Mouse (Mus musculus): ENCODE results near the gene Slc30a1.

Slc30a1 gene

DNA sequence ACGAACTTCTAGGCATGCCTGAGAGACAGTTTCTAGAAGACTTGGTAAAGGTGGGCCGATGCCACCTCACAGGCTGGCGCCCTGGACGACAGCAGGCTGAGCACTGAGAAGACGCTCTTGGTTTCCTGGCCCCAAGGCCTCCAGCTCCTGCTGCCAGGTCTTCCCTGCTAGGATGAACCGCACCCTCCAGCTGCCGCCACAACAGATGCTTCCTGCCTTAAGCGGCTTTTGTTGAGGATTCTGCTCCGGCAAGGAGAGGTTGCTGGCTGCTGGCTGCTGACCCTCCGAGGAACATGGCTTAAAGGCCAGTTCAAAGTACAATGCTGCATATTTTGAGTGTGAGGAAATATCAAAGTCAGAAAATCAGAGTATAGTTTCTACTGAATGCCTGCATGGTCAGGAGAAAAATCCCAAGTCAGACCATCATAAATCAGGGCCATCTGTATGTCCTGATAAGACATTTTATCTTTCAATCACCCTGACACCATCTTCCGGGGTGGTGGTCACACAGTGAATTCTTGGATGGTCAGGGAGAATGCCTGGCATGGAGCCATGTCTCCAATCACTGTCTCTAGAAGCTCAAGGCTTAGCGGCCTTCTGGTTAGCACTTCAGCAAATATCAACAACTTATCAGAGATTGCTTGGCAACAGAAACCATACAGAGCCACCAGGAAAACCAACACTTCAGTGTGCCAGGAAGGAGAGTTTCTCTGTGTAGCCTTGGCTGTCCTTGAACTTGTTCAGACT is 9.6 kb upstream of the Slc30a1 start:
- no peak for DNase-seq (ENCODE audit: low read depth, low spot score)

DNA sequence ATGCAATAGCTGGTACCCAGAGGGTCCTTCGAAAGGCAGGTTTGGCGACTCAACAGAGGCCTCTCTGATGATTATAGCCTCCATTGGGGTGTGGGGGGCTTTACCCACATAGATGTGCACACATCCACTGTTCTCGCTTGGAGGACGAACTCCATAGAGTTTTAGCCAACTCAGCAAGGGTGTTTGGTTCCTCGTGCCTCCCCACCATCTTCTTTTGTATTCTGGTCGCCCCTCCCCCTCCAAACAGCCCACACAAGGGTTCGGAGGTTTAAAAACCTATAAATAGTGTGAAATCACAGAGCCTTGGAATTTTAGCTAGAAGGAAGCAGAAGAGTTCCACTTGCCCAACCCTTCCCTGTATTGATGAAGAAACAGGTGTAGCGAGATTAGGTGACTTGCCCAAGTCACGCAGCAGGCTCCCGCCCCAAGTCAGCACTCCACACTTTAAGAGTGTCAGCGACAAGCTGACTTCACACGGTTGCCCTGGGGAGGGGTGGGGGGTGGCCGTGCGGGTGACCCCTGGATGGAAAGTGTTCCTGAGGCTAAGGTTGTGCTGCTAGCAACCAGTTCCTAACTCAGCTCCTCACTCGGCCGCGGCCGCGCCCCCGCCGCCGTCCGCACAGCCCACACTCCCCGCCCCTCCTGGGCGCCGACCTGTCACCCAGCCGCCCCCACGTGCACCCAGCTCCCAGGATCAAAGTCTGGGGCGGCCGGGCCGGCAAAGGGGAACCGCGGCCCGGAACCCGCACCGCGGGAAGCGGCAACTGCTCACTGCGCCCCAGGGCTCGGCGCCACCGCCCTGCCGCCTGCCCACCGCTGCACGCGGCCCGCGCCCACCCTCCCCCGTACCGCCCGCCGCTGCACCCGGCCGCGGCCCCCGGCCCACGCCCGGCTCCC is 682 bp upstream of the Slc30a1 start:
- DNase-seq (ENCODE audit: low read depth, low spot score): no peak

DNA sequence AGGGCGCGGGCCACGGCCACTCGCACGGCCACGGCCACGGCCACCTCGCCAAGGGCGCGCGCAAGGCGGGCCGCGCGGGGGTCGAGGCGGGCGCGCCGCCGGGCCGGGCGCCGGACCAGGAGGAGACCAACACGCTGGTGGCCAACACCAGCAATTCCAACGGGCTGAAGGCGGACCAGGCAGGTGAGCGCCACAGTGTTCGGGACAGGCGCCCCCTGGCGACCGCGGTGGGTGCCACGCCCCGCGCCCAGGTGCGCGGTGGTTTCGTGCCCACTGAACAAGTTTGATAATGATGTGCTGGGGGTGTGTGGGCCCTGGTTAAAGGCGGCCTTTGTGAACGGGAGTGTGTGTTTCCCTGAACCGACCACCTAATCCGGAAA is 854 bp downstream of the Slc30a1 start:
- peak; percentile 79 for DNase-seq (ENCODE audit: low read depth, low spot score)

DNA sequence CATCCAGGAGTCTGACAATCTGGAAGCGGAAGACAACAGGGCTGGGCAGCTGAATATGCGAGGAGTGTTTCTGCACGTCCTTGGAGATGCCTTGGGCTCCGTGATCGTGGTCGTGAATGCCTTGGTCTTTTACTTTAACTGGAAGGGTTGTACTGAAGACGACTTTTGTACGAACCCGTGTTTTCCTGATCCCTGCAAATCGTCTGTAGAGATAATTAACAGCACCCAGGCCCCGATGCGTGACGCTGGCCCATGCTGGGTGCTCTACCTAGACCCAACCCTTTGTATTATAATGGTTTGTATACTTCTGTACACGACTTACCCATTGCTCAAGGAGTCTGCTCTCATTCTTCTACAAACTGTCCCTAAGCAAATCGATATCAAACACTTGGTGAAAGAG is 2.3 kb downstream of the Slc30a1 start:
- no peak for DNase-seq (ENCODE audit: low read depth, low spot score)

DNA sequence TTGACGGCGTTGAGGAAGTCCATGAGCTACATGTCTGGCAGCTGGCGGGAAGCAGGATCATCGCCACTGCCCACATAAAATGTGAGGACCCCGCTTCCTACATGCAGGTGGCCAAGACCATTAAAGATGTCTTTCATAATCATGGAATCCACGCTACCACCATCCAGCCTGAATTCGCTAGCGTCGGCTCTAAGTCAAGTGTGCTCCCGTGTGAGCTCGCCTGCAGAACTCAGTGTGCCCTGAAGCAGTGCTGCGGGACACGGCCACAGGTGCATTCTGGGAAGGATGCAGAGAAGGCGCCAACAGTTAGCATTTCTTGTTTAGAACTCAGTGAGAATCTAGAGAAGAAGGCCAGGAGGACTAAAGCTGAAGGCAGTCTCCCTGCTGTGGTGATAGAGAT is 2.7 kb downstream of the Slc30a1 start:
- no peak for DNase-seq (ENCODE audit: low read depth, low spot score)

DNA sequence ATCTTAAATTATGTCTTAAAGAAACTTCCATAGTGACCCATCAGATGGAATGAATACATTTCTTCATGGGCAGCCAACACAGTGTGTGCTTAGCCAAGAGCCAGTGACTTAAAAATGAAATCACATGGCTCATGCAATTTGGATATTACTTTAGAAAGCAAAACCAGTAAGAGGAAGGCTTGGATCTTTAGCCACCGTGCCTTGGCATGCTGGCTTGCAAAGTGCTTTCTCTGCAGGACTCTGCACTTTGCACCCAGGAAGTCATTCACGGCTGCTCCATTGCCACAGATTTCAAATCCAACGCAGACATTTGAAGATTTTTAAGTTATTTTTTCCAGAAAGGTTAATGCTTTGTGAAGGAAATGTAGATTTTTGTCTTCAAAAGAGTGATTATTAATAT is 4.1 kb downstream of the Slc30a1 start:
- no peak for DNase-seq (ENCODE audit: low read depth, low spot score)

DNA sequence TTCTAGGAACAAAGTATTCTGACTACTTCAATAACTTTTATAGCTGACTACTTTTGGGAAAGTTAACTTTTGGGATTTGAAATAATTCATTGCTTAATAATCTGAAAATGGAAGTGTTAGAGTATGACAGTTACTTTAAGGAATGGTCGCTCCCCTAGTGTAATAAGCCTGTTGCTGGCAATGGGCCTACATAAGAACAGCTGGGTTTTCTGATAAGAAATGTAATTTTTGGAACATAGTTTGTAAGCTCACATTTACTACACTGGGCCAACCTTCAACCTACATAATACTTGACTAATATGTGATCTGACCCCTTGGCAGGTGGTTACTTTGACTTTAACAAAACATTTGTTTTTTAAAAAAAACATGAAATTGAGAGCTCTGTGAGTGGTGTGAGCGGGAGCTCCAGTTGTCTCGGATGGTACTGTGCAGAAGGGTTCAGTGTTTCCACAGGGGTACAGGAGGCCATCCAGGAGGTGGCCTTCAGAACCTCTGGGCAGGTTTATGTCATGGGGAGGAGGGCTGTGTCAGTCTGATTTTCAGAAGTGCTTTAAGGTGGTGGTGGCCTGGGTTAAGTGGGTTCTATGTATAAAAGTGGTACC is 4.6 kb downstream of the Slc30a1 start:
- DNase-seq (ENCODE audit: low read depth, low spot score): no peak

DNA sequence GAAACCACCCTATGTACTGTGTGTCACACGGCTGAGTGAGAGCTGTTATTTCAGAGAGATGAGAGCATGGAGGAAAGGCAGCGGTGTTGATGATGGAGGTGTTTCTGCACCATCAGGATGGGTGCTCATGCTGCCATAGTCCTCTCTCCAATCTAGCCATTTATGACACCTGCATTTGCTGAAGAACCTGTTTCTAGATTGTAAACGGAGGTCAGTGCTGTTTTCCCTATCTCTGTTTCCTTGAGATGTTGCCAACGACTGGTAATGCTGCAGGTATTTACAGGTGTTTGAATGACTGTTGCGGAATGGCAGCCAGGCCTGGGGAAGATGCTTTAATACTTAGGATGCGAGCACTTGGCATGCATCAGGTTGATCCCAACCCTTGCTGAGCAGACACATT is 8.1 kb downstream of the Slc30a1 start:
- no peak for DNase-seq (ENCODE audit: low read depth, low spot score)

DNA sequence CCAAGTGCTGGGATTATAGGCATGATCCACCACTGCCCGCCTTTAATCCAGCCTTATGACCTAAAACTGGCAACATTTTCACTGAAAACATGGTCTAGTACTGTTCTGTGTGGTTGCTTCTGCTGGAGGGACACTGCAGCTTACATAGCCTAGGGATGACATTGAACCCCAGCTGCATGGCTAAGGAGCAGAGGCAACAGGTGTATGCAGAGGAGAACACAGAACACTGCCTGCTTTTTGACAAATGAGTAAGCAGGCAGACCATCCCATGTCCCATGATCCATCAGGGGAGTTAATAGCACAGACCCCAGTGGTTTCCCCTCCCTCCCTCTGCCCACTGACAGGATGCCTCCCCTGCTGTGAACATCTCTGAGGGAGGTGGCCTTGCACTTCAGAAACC is 9.0 kb downstream of the Slc30a1 start:
- DNase-seq (ENCODE audit: low read depth, low spot score): no peak

DNA sequence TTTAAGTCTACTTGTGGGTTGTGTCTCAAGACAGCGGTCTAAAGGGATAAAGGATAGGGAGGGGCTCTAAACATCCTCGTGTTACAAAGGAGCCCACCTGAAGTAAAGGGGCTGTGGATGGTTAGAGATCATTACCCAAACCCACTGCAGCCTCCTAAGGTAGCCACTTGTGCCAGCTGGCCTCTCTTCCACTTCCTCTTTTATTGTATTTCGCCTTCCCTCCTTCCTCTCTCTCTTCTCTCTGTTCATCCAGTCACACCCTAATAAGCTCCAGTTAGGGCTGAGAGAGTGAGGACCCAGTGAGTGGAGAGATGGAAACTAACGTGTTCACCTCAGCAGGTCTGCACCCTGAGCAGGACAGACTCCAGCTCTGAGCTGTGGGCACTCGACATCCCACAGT is 10.3 kb downstream of the Slc30a1 start:
- DNase-seq (ENCODE audit: low read depth, low spot score): no peak

DNA sequence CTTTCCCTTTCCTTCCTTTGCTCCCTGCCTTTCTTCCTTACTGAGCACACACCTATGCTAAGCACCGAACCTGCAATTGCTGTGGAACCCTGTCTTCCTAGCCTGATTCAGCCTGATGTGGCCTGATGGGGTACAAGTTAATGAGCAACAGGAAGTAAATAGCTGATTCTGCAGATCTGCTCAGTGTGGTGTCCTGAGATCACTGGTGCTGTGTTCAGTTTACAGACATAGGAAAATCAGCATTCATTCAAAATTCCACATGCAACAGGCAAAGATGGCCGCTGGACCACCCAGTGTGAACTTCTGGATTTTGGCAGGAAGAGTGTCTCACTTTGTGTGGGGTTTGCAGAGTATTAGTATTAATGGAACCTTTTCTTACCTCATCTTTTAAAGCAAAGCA is 12.8 kb downstream of the Slc30a1 start:
- no peak for DNase-seq (ENCODE audit: low read depth, low spot score)

DNA sequence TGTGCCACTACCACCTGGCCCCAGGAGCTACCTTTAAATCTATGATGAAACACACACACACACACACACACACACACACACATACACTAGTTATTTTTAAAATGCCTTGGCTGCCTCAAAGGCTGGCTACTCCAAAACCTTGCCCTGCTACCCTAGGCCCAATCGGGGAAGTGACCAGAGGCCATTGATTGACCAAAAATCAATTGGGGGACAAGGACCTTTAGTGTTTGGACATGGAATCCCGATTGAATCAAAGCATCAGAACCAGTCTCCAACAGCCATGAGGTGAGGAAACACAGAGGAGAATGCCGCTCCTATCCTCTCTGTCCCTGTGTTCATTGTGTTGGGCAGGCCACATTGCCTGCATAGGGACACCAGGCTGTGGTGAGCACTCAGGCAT is 15.1 kb downstream of the Slc30a1 start:
- DNase-seq (ENCODE audit: low read depth, low spot score): no peak

DNA sequence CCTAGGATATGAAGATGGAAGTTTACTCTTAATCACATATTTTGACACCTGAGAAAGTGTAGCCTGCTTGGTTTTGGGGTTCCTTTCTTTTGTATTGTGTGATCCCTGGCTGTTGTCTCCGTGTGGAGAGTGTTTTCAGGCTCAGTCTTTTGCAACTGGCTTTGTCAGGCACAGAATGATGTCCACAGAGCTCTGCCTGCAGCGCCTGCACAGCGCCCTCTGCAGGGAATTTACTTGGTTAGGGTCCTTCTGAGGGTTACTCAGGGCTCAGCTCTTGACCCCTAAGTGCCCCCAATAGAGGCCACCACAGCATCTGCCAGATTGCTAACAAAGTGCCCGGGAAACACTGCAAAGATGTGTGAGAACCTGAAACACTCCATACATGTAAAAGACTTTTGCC is 18.9 kb downstream of the Slc30a1 start:
- DNase-seq (ENCODE audit: low read depth, low spot score): no peak

DNA sequence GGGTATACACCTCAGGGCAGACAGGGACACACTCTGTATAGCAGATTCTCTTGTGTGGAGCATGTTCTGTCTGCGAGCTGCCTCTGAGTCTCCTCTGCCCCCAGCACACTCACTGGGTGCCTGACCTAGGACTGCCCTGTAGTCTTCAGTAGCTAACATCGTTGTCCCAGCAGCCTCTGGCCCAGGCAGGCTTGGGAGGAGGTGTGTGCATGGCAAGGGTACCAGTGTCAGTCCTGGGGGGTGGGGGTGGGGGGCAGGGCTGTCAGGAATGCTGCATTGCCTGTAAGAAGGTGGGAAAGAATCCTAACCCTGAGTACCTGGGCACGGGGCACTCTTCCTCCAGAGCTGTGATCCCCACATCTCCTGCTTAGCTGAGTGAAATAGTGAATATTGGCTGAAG is 20.1 kb downstream of the Slc30a1 start:
- no peak for DNase-seq (ENCODE audit: low read depth, low spot score)

DNA sequence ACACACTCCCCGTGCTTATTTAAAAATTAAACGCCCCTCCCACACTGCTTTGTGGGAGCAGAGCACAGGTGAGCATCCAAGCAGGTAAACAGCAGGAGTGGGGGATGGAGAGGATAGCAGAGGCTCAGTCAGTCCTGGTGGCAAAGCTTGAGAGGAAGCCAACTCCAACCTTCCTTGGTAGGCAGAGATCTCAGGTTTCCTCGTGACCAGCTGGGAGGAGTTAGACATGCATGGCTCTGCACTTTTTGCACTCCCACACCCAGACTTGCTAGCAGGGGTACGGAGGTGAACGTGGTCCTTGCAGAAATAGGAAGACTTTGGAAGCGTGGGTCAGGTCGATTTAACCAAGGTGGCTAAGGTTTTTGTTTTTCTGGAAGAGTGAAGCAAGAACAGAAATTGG is 21.8 kb downstream of the Slc30a1 start:
- no peak for DNase-seq (ENCODE audit: low read depth, low spot score)

DNA sequence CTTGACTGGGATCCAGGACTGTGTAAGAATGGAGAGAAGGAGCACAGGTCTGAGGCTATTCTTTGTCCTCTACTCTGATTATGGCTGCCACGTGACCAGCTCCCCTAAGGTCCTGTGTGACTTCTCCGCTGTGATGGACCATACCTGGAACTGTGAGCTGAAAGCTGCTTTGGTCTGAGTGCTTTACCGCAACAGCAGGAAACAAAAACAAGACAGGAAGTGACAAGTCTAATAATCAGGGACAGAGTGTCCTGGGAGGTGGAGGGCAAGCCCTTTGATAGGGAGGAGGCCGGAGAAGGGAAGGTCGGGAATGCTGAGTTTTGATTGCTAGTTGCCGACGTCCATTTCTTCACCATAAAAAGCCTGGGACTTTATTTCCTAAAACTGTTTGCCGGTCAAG is 22.5 kb downstream of the Slc30a1 start:
- DNase-seq (ENCODE audit: low read depth, low spot score): no peak

DNA sequence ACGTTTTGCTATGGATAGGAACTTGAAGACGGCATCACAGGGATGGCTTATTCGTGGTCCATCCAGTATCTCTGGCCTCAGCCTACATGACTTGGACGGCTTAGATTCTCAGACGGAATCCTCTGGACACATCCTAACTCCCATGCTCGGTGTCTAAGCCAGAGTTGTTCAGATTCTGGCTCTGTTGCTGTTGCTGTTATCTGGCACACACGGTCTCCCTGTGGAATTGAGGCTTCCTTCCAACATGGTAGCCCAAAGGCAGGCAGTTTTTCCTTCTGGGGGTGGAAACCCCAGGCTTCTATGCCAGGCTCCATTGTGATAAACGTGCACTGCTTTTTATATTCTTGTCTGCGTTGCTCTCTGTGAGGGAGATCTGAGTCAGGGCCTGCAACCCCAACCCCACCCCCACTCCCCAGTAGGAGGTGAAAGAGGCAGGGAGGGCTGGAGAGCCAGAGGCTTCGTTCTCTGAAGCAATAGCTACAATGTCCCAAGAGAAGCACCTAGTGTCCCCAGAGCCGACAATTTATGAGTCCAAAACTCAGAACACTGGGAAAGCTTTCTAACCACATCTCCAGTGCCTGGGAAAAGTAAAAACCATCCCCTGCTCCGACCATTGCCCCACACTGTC is 23.4 kb downstream of the Slc30a1 start:
- DNase-seq (ENCODE audit: low read depth, low spot score): no peak

DNA sequence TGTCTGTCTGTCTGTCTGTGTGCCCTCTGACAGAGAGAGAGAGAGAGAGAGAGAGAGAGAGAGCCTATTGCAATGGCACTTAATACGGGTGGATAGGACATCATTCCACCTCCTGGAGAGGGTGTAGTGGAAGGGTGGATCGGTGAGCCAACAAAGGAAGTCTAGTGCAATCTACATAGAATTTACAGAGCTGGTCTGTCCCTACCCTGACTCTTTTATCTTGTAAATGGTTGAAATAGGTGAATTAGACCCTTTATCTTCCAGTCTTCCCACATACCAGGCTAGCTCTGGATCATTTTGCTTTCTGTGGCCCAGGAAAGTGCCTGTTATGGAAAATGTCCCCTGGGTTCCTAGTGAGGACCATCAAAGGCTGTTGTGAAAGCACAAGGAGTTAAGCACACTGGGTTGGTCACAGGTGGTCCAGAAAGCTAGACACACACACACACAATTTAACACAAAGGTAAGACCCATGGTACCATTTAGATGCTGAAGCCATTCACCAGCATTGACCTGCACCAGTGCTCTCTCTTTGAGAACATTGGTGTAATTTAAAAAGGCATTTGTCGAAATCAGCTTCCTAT is 24.0 kb downstream of the Slc30a1 start:
- DNase-seq (ENCODE audit: low read depth, low spot score): no peak

DNA sequence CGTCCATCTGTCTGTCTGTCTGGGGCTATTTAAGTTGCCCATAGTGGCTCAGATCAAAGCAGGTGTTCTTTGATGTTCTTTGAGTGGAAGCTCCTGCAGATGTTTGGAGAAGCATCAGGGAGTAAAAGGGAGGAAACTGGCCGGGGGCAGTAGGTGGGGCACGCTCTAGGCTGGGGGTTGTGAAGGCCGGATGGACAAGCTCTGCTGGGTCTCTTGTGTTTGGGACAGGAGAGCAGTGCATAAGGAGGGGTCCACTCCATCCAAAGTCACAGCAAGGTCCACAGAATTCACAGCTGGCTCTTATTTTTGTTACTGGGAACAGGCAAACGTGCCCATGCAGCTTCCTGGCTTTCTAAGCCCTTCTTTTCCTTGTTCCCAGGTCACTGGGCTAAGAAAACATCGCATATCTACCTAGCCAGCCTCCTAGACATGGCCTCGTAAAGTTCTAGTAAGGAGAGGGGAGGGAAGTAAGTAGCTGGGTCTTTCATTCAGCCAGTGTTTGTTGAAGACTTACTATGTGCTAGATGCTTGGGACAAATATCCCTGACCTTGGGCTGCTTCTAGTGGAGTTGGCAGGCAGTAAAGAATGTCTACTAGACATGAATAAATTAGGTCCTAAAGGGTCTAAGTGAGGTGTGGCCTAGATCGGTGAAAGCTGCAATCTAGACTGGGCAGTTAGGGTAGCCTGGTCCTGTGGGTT is 25.9 kb downstream of the Slc30a1 start:
- DNase-seq (ENCODE audit: low read depth, low spot score): no peak

DNA sequence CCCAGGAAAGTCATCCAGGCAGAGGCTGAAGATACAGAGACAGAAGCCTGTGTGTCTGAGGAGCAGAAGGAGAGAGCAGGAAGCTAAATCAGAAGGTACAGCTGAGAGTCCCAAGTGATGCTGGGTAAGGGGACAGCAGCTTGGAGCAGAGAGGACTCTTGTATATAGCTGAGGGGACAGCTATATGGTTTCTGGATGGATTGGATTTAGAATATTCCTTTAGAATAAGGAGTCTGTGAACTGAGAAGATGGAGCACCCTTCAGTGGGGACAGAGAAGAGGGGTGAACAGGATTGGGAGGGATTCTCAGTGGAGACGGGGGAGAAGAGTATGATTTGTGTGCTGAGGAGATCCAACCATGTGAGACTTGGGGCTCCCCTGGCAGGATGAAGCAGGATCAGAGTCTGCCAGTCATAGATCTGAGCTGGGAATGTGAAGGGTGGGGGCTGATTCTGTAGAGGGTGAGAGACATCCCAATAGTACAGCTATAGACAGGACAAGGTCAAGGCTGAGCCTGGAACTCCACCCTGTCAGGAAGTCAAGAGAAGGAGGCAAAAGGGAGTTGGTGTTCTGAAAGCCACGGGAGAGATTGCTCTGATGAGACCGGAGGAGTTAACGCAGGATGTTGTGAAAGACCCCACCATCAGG is 26.5 kb downstream of the Slc30a1 start:
- DNase-seq (ENCODE audit: low read depth, low spot score): no peak

DNA sequence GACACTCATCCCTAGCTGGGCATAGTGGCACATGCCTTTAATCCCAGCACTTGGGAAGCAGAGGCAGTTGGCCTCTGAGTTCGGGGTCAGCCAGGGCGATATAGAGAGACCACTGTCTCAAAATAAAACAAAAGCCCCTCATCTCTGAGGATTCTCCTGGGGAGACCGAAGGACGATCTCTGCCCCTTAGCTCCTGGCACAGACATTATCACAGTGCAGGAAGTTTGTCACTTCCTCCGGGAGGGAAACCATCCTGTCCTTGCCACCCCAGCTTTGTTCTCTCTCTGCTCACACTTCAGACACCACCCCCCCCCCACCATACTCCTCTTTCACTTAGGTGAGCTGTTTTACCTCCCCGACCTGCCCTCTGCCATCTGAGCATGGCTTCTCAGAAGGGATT is 37.1 kb downstream of the Slc30a1 start:
- DNase-seq (ENCODE audit: low read depth, low spot score): no peak

All from brain, adult 2 months (tissue).